In genomic region chr17:7213214-7213613, GRCm38 (mm10) we compare ENCODE assay signal across 25 mouse cellular contexts. TPM values are rescaled to one million over a fixed set of nuclear protein-coding genes. Genes with fewer than 3 reads are reported as not detected.
DNase-seq lines count a peak whose midpoint lies in the region; ATAC-seq and TF ChIP-seq lines count a peak whose summit lies in the region.
"Had no signal": no experiment of that assay in that cellular context is flagged by ENCODE, and none has a peak within 500 bp of the region (broad histone marks: within the 10 kb centered on the region; RNA-seq: fewer than 3 reads in every experiment).

No protein-coding gene starts in this region.

- H3K4me1 ChIP-seq in forebrain, embryonic 16.5 days (replicated peaks; ENCODE audit: control insufficient read depth, insufficient read depth, low read length): peaks cover 24% of the 10 kb centered on the region
- peaks cover 13% of the 10 kb centered on the region; the same call in 1 of the 2 replicates for H3K4me1 ChIP-seq in forebrain, embryonic 11.5 days (replicated peaks; ENCODE audit: control insufficient read depth, insufficient read depth, low read length)
- H3K4me1 ChIP-seq in kidney, embryonic 15.5 days: peaks cover 5% of the 10 kb centered on the region
- no peaks in the 10 kb centered on the region for H3K4me1 ChIP-seq in lung, postnatal 0 days (ENCODE audit: insufficient read depth, low read depth, low read length)

- no peaks in the 10 kb centered on the region for H3K36me3 ChIP-seq in forebrain, embryonic 16.5 days (ENCODE audit: control insufficient read depth, insufficient read depth)
- H3K36me3 ChIP-seq in forebrain, embryonic 11.5 days (ENCODE audit: control insufficient read depth, insufficient read depth, low read length): no peaks in the 10 kb centered on the region
- no peaks in the 10 kb centered on the region for H3K36me3 ChIP-seq in kidney, embryonic 15.5 days
- no peaks in the 10 kb centered on the region for H3K36me3 ChIP-seq in lung, postnatal 0 days (ENCODE audit: insufficient read depth, low read length)
- H3K36me3 ChIP-seq: embryonic facial prominence, embryonic 15.5 days; forebrain, embryonic 10.5 days; forebrain, embryonic 15.5 days; G1E; heart, embryonic 15.5 days; hindbrain, embryonic 10.5 days had no signal

- no peaks in the 10 kb centered on the region for H3K9me3 ChIP-seq in forebrain, embryonic 16.5 days (ENCODE audit: control insufficient read depth, low read length)
- H3K9me3 ChIP-seq in forebrain, embryonic 11.5 days (ENCODE audit: control insufficient read depth, low read length): no peaks in the 10 kb centered on the region
- H3K9me3 ChIP-seq in kidney, embryonic 15.5 days (replicated peaks): no peaks in the 10 kb centered on the region
- no peaks in the 10 kb centered on the region for H3K9me3 ChIP-seq in lung, postnatal 0 days (ENCODE audit: low read length)
- H3K9me3 ChIP-seq: embryonic facial prominence, embryonic 15.5 days; forebrain, embryonic 10.5 days; forebrain, embryonic 15.5 days; heart, embryonic 15.5 days; hindbrain, embryonic 10.5 days had no signal

- no peak overlapping the region for H3K4me3 ChIP-seq in forebrain, embryonic 16.5 days (replicated peaks; ENCODE audit: low read length)
- no peak overlapping the region for H3K4me3 ChIP-seq in forebrain, embryonic 11.5 days (ENCODE audit: low read depth, low read length)
- no peak overlapping the region for H3K4me3 ChIP-seq in kidney, embryonic 15.5 days (replicated peaks)
- no peak overlapping the region for H3K4me3 ChIP-seq in lung, postnatal 0 days (ENCODE audit: low read depth, low read length)
- H3K4me3 ChIP-seq: embryonic facial prominence, embryonic 15.5 days; erythroblast, embryonic 14.5 days; forebrain, embryonic 10.5 days; forebrain, embryonic 15.5 days; heart, embryonic 15.5 days; hindbrain, embryonic 10.5 days had no signal

- no peak overlapping the region for H3K27ac ChIP-seq in forebrain, embryonic 16.5 days (ENCODE audit: low read length)
- no peak overlapping the region for H3K27ac ChIP-seq in forebrain, embryonic 11.5 days (ENCODE audit: low read depth, low read length)
- H3K27ac ChIP-seq in kidney, embryonic 15.5 days: no peak overlapping the region
- no peak overlapping the region for H3K27ac ChIP-seq in lung, postnatal 0 days (ENCODE audit: low read length)
- H3K27ac ChIP-seq: embryonic facial prominence, embryonic 15.5 days; forebrain, embryonic 10.5 days; forebrain, embryonic 15.5 days; heart, embryonic 15.5 days; hindbrain, embryonic 10.5 days; hindbrain, embryonic 14.5 days had no signal

- ATAC-seq in forebrain, embryonic 16.5 days: 0 out of 2 replicates have a peak, but pooled peaks have one; percentile 10
- no peak for ATAC-seq in forebrain, embryonic 11.5 days (replicated peaks; ENCODE audit: low FRiP score)
- ATAC-seq in kidney, embryonic 15.5 days (replicated peaks; ENCODE audit: low FRiP score): 0 out of 2 replicates have a peak, but pooled peaks have one; percentile 29
- peak; percentile 11; the same call in 1 of the 2 replicates for ATAC-seq in lung, postnatal 0 days
- ATAC-seq: CD4-positive, CD25-positive, alpha-beta regulatory T cell, adult 4 months; forebrain, embryonic 15.5 days had no signal

- DNase-seq in forebrain, embryonic 11.5 days (ENCODE audit: low spot score): no peak
- no peak for DNase-seq in kidney, adult 18-20 months
- DNase-seq in lung, postnatal 0 days (ENCODE audit: low spot score): no peak
- no peak for DNase-seq in lung, adult 18-20 months
- DNase-seq in adrenal gland, adult 8-10 months: no peak
- DNase-seq: adrenal gland, postnatal 10 days; B cell, adult 2 months; cerebellum, adult 11 months; cerebellum, adult 8-10 months; cerebellum, postnatal 14 days; embryo, embryonic 11 days; gastrocnemius, postnatal 10 days; heart, adult 18-20 months had no signal

- H3K27me3 ChIP-seq in forebrain, embryonic 16.5 days (replicated peaks; ENCODE audit: control insufficient read depth, insufficient read depth, low read length): no peaks in the 10 kb centered on the region
- H3K27me3 ChIP-seq in forebrain, embryonic 11.5 days (ENCODE audit: control insufficient read depth, insufficient read depth, low read length): no peaks in the 10 kb centered on the region
- H3K27me3 ChIP-seq in kidney, embryonic 15.5 days: no peaks in the 10 kb centered on the region
- no peaks in the 10 kb centered on the region for H3K27me3 ChIP-seq in lung, postnatal 0 days (replicated peaks; ENCODE audit: insufficient read depth, low read length)
- H3K27me3 ChIP-seq: embryonic facial prominence, embryonic 15.5 days; forebrain, embryonic 15.5 days; heart, embryonic 15.5 days had no signal

- H3K9ac ChIP-seq in forebrain, embryonic 16.5 days (replicated peaks; ENCODE audit: low read depth, low read length): no peak overlapping the region
- no peak overlapping the region for H3K9ac ChIP-seq in forebrain, embryonic 11.5 days (ENCODE audit: low read length)
- no peak overlapping the region for H3K9ac ChIP-seq in kidney, embryonic 15.5 days
- H3K9ac ChIP-seq in lung, postnatal 0 days (replicated peaks; ENCODE audit: low read depth): no peak overlapping the region
- H3K9ac ChIP-seq: embryonic facial prominence, embryonic 15.5 days; forebrain, embryonic 15.5 days; heart, embryonic 15.5 days; hindbrain, embryonic 14.5 days had no signal

- no peak overlapping the region for H3K4me2 ChIP-seq in forebrain, embryonic 16.5 days (ENCODE audit: low read length)
- H3K4me2 ChIP-seq in forebrain, embryonic 11.5 days (ENCODE audit: low read depth, low read length, severe bottlenecking): no peak overlapping the region
- H3K4me2 ChIP-seq in kidney, embryonic 15.5 days: no peak overlapping the region
- H3K4me2 ChIP-seq in lung, postnatal 0 days (replicated peaks; ENCODE audit: low read depth, low read length): no peak overlapping the region
- H3K4me2 ChIP-seq: embryonic facial prominence, embryonic 15.5 days; forebrain, embryonic 15.5 days; heart, embryonic 11.5 days; heart, embryonic 15.5 days; hindbrain, embryonic 14.5 days had no signal

- TF ChIP-seq EP300 in lung, postnatal 0 days (IDR thresholded peaks at IDR 0.05): no peak

- WGBS in forebrain, embryonic 16.5 days: 86% methylated on average over 2 of the region's 2 CpGs
- WGBS in forebrain, embryonic 11.5 days: 88% methylated on average over 2 of the region's 2 CpGs
- WGBS in kidney, embryonic 15.5 days: 67% methylated on average over 2 of the region's 2 CpGs
- 42% methylated on average over 2 of the region's 2 CpGs for WGBS in lung, postnatal 0 days

- peak; percentile 54 for TF ChIP-seq CTCF in lung, postnatal 0 days (IDR thresholded peaks at IDR 0.05)

RNA-seq across cellular contexts. Expression of gene Rps6ka2, which starts 43.3 kb away (rescaled TPM):
- polyA plus RNA-seq in forebrain, embryonic 16.5 days (2015; fragmentation: Nextera tagmentation; extraction: Ambion mirVana): 23.8 and 24.0 TPM in 2 replicates
- 25.5 and 27.0 TPM in 2 replicates for polyA plus RNA-seq in forebrain, embryonic 11.5 days (2014; fragmentation: Nextera tagmentation; extraction: Ambion mirVana)
- polyA plus RNA-seq in kidney, embryonic 15.5 days (2015; fragmentation: Nextera tagmentation; extraction: Ambion mirVana): 20.9 and 21.5 TPM in 2 replicates
- polyA plus RNA-seq in lung, postnatal 0 days (2015; fragmentation: Nextera tagmentation; extraction: Ambion mirVana): 7.1 and 8.4 TPM in 2 replicates
- total RNA-seq in adrenal gland, adult 8-10 months (2022): 10 to 100 TPM; 14.9 to 20.8 (median 19.2) TPM
- polyA plus RNA-seq: G1E had no signal
